Mouse (Mus musculus): ENCODE results near the gene Plin5.

The Plin5 gene

DNA sequence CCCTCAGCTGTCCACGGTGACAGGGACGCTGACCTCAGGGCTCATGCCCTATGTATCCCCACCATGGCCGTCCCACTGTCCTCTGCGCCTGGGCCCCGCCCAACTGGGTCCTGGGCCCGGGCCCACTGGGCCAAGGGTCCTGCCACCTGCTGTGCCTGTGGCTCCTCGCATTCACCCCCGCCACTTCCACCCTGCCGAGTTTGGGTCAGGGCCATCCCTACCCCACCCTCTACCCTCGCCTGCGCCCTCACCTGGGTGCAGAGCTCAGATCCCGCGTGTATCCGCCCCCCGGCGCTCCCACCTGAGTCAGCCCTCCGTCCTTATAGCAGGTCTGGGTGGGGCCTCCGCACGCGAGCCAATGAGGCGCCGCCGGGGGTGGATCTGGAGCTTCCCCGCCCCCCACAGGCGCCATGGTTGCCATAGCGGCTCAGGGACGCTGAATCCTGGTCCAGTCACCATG lies at the start of gene Plin5:
Gene Plin5 (minus strand): TSS at position 346 of the 460 bp plus-strand sequence.
- no peak for DNase-seq (ENCODE audit: low spot score)

DNA sequence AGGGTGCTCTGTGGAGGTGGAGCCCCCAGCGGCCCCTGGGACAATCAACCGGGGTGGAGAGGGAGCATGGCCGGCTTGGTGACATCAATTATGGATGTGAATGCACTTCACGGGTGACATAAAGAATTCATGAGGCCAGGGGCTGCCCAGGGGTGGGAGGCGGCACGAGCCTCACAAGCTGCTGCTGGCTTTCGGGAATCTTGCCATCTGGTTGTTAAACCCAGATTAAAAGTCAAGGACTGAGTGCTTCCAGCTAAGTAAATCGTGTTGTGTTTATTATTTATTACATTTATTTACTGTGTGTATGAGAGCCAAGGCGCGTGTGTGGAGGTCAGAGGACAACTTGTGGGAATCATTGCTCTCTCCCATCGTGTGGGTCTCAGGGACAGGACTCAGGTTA lies 48.3 kb upstream of the Plin5 start:
- DNase-seq (ENCODE audit: low spot score) = no peak

DNA sequence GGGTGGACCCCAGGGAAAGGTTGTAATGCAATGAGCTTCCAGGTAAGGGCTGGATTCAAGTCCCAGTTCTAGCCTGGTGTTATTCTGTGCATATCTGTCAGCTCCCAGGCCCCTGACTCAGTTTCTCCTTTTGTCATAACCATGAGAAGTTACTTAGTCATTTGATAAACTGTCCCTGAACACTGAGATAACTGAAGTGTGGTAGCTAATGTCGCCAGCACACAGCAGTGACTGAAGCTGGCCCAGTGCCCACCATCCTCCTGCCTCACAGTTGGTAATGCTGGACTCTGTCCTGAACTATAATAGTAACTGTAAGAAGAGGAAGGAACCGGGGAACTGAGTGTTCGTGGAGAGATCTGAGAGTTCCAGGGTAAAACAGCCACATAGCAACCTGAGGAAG lies 47.1 kb upstream of the Plin5 start:
- no peak for DNase-seq (ENCODE audit: low spot score)

DNA sequence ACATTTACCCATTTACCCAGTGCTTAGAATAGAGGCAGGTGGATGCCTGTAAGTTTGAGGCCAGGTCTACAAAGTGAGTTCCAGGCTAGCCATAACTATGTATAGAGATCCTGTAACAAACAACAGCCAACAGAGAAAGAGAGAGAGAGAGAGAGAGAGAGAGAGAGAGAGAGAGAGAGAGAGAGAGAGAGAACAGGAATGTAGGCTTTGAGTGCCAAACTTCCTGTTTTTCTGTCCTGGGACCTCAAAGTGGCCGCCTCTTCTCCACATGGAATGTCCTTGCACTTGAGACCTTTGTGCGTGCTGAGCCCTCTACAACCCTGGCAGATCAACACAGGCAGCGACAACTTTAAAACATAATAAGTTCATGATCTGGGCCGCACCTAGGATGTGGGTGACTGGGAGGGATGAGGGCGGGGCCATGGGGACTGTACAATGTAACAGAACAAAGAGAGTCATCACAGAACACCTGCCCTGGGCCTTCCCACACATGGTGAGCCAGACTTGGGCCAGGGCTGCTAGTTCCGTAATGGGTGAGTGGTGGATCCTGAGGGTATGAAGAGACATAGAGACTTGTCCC lies 46.2 kb upstream of the Plin5 start:
- no peak for DNase-seq (ENCODE audit: low spot score)

DNA sequence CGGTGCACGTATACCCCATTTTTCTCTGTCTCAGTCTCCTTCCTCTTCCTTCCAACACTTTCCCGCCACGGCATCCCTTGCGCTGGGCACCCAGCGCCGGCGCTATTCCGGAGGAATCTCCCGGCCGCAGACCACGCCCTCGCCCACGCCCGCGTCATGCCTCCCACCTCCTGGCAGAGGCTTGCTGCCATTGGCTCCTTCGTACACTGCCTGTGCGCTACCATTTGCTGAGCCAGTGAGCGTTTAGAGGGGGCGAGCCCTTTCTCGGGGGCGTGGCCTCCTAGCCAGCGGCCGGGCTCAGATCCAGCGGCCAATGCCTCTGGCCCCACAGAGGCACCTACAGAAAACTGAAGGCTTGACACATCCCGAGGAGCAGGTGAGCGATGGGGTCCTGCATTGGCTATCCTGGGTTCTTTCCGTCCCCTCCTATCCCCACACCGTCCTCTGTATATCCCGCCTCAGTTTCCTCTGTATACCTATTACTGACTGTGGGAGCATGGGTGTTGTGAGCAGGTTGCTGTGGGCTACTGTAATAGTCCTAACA lies 44.9 kb upstream of the Plin5 start, which contains the start of gene Tnfaip8l1:
Gene Tnfaip8l1 (plus strand): TSS at position 247 of the 544 bp plus-strand sequence.
- DNase-seq (ENCODE audit: low spot score) = peak; percentile 81

DNA sequence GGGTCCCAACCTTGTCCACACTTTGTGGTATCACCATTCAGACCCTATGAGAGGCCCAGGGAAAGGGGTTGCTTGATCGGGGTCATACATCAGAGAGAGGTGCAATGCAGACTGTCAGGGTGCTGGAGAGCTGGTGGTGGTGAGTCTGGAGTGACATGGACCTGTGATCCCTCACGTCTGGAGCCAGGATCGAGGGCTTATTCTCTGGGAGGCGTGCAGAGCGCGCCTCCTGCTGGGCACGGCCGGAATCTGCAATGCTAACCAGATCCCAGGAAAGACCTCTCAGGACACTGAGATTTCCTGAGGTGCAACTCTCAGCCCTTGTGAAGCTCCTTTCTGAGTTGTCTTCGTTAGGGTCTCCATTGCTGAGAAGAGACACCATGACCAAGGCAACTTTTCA lies 42.3 kb upstream of the Plin5 start:
- no peak for DNase-seq (ENCODE audit: low spot score)

DNA sequence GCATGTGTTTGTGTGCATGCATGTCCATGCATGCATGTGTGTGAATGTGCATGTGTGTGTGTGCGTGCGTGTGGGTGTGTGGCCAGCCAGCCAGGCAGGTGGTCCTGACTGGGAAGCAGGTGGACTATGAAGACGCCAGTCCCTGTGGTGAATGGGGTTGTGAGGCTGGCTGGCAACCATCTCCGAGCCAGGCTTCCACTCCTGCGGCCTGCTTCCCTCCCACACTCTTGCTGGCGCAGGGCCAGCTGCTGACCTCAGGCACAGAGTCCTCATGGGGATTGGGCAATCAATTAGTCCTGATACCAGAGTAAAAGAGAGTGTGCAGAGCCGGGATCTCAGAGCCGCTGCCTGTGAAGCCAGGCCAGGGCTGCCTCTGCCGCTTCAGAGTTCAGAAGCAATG lies 36.2 kb upstream of the Plin5 start:
- DNase-seq (ENCODE audit: low spot score) = no peak

GRCm38 (mm10) chr17:56149897-56150296 lies 32.5 kb upstream of the Plin5 start:
- DNase-seq (ENCODE audit: low spot score) = no peak

DNA sequence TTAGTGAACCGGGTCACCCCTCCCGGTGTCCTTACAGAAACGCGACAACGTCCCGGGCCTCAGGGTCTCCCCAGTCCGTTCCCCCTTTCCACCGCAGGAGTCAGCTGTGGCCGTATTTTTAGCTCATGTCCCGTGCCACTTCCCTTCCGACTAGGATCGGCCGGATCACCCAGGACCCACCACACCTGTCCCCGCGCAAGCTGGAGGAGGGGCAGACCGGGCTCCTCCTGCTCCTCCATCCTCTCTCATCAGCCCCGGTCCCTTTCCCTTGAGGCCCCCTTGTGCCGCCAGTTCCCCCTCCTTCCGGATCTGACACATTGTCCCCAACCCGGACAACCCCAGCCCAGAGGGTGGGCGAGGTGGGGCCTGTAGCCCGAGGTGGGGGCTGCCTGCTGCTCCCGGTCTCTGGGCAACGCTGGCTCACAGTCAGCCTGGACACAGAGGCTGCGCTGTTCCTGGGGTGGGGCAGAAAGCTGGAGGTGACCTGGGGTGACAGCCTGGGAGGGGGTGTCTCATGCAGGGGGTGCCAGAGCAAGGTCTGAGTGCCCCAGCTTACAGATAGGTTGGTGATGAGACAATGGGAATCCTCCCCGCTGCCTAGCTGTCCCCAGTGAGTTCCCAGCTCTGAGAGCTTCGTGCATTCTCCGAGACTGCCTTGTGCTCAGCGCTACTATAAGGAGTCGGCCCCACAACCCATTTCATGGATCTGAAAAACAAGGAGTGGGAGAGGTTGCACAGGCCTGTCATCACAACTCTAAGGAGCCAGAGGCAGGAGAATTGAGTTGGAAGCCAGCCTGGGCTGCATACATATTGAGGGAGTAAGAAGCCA lies 31.6 kb upstream of the Plin5 start:
- DNase-seq (ENCODE audit: low spot score) = no peak

DNA sequence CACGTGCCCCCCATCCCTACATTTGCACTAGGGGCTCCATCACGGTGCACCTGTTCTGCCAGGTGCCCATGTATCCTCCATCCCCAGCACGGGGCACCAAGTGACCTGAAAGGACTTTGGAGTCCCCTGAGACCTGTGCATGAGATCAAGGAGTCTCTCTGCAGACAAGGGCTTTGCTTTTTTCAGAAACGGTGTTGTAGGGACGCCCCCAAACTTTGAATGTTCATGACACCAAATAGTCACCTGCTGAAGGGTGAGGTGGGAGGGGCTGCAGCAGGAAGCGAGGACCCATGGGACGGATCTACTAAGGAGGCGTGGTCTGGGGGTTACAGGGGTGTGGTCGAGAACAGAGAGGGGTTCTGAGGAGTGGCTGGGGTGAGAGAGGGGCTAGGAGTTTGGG lies 30.9 kb upstream of the Plin5 start:
- DNase-seq (ENCODE audit: low spot score) = no peak

DNA sequence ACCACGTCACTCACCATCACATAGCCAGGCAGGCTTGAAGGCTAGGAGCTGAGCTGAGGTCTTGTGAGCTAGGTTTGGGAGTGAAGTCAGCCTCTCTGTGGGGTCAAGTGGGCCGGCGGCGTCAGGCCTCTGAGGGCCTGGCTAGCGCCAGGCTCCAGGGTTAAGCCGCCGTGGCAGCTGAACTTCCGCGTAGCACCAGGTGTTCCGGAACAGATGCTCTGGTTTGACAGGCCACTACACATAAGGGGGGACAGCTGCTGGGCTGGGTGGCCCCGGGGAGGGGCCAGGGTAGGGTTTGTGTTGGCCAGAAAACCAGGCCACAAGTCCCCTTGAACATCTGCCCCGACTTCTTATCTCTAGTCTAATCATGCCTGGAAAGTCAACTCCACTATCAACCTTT lies 30.0 kb upstream of the Plin5 start:
- no peak for DNase-seq (ENCODE audit: low spot score)

DNA sequence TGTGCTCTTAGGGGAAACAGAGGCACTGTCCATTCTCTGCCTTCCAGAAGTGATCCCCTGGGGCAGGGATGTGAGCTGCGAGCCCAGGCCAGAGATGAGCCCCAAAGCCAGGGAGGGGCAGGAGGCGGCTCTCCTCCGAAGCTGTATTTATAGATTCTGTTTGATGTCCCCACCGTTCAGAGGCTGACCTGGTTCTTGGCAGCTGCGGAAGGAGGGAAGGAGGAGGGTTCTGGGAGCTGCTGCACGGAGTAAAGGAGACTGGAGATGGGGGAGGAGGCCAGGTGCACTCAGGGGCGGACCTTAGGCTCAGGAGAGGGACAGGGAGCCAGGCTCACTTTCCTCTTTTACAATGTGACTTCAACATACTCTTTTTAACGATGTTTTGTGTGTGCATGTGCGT lies 28.7 kb upstream of the Plin5 start:
- DNase-seq (ENCODE audit: low spot score) = no peak

- no peak for DNase-seq (ENCODE audit: low spot score)
Observed at GRCm38 (mm10) chr17:56144546-56144945, 27.1 kb upstream of the Plin5 start.

DNA sequence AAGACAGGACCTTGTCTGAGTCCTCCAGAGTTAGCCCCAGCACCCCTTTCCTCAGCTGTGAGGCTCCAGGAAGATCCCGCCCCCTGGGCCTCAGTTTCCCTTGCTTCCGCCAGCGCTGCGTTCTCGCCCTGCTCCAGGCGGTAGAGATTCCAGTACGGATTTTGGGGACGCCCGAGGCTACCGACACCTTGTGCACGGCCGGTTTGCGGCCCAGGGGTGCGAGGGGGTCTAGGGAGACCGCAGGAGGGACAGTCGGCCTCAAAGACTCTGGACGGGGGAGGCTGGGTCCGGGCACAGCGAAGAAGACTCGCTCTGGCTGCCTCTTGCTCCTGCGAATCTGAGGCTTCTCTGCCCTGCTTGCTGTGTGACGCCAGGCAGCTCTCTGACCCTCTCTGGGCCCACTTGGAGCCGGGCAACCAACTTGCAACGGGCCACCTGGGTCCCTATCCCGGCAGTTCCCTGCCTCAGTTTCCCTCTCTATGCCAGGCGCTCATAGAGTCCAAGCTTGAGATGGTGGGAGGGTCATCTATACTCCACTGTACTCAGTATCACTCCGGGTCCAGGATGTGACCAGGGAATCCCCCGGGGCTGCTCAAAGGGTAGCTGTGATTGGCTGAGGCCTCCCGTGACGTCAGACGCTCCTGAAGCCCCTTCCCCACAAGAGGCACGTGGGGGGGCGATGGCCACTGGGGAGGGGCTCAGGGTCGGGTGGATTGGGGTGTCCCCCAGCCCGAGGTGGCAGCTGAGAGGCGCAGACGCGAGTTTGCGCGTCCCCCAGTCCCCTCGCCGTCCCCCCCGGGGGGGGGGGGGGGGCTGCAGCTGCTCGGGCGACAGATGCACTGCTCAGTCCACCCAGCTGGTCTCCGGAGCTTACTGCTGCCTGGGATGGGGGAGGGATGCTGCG lies 24.6 kb upstream of the Plin5 start:
- DNase-seq (ENCODE audit: low spot score) = no peak

DNA sequence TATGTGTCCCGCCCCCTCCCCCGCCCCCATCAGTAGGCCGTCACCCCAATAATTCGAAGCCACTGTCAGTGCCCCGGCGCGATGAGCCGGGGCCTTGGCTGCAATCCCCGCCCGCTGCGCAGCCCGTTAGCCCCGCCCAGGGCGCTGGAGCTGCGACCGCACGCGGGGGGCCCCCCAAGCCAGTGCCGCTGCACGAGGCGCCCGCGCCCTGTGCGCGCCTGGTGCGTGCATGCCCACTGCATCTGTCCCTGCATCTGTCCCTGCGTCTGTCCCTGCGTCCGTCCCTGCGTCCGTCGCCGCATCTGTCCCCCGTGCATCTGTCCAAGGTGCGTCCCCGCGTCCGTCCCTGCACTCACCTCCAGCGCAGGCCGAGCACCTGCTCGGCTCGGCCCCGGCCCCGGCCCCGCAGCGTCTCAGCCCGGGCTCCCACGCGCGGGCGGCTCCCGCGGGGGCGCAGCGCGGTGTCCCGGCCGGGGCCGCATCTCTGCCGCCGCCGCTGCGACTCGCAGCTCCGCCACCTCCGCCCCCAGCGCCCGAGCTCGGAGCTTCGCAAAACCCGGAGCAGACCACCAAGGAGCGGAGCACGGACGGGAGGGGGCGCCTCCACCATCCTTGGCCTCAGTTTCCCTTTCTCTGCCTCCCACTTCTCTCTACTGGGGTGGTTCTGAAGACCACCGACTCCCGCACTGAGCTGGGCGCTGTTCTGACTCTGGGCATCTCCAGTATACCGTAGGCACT lies 22.6 kb upstream of the Plin5 start, which contains the start of gene Sema6b:
Gene Sema6b (minus strand): TSS at position 486 of the 738 bp plus-strand sequence.
- DNase-seq (ENCODE audit: low spot score) = no peak

DNA sequence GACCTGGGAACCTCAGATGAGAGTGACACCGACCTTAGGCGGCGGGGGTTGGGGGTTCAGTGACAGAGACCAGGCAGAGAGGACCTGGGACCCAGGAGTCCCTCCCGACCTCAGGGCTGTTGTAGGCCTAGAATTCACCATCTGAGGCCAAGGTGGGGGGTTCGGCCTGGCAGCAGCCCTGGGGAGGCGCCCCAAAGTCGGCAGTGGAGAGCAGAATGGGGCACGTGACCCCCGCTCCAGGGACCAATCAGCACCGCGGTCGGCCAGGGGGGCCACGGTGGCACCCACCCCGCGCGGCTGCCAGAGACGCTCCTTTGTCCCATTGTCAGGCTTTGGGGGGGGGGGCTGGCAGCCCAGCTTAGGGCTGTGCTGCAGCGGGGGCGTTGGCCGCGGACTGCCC lies 22.0 kb upstream of the Plin5 start:
- no peak for DNase-seq (ENCODE audit: low spot score)

- no peak for DNase-seq (ENCODE audit: low spot score)
Observed at GRCm38 (mm10) chr17:56137839-56138613, 20.6 kb upstream of the Plin5 start.

DNA sequence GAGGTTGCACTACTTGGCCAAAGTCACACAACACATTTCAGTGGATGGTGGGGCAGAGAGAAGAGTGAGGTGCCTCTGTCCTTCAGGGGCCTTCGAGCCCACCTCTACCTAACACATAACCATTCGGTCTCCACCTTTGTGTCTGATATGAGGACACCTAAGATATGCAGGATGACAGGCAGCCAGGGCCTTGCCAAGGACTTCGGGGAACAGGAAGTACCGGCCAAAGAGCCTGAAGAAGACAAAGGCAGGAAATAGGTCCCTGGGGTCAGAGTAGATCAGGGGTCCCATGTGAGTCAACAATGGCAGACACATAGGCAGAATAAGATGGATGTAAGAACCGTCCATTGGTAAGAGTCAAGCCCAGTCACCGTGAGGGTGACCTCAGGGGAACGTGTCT lies 19.2 kb upstream of the Plin5 start:
- no peak for DNase-seq (ENCODE audit: low spot score)

GRCm38 (mm10) chr17:56134463-56134971 lies 17.1 kb upstream of the Plin5 start:
- DNase-seq (ENCODE audit: low spot score) = peak; percentile 60

Data from spleen, adult 12 weeks (tissue).